Mouse (Mus musculus) kidney, adult 2 months (tissue): ENCODE measurements around the gene Plppr2.

Experiments used
- CTCF ChIP-seq: fragments of 200-500 bp; conservative IDR thresholded peaks from 2 replicates; pipeline ENCODE4 v1.5.1; 2011; ENCODE audit warnings: low read depth, mild to moderate bottlenecking, control low read depth, low read length, moderate library complexity, mixed read lengths; ENCODE audit not compliant: insufficient read depth, insufficient read length
- POLR2A ChIP-seq: fragments of 200-500 bp; IDR thresholded peaks from one replicate; pipeline ENCODE4 v1.6.1; 2011; ENCODE audit warnings: low read depth, low read length, control low read depth

DNA sequence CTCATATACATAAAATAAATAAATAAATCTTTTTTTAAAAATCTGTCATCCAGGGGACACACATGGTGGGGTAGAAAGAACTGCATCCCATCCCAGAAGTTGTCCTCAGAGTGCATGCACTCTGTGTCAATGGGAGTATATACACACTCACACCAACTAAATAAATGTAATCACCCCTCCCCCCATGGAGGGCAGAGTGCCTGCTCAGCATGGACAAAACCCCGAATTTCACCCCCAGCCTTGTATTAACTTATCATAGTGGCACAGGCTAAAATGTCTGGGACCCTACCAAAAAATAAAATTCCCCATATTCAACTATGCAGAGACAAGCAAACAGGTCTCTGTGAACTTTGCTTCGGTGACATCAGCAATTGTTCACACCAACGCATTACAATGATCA lies 17.8 kb downstream of the Plppr2 start:
- TF ChIP-seq POLR2A (no peak), CTCF (no peak)
